Mouse (Mus musculus): ENCODE measurements around the gene Unc13d.

Gene Unc13d

GRCm38 (mm10) chr11:116075539-116076265 is 2.1 kb downstream of the Unc13d start:
- no peak for DNase-seq

GRCm38 (mm10) chr11:116074436-116074991 is 3.2 kb downstream of the Unc13d start:
- no peak for DNase-seq

GRCm38 (mm10) chr11:116072608-116073007 is 5.2 kb downstream of the Unc13d start:
- DNase-seq: no peak

- no peak for DNase-seq
Measured at GRCm38 (mm10) chr11:116071510-116071909, 6.3 kb downstream of the Unc13d start.

GRCm38 (mm10) chr11:116065345-116065744 is 12.4 kb downstream of the Unc13d start:
- no peak for DNase-seq

- DNase-seq: no peak
Measured at GRCm38 (mm10) chr11:116064187-116064867, 13.4 kb downstream of the Unc13d start.

- DNase-seq: no peak
Measured at GRCm38 (mm10) chr11:116063562-116063961, 14.2 kb downstream of the Unc13d start.

- no peak for DNase-seq
Measured at GRCm38 (mm10) chr11:116062521-116062920, 15.2 kb downstream of the Unc13d start.

- DNase-seq: peak; percentile 68
Measured at GRCm38 (mm10) chr11:116061641-116062415, 15.9 kb downstream of the Unc13d start.

- no peak for DNase-seq
Measured at GRCm38 (mm10) chr11:116060596-116060995, 17.2 kb downstream of the Unc13d start.

GRCm38 (mm10) chr11:116059691-116060025 is 18.1 kb downstream of the Unc13d start:
- no peak for DNase-seq

- no peak for DNase-seq
Measured at GRCm38 (mm10) chr11:116058868-116059690, 18.7 kb downstream of the Unc13d start.

- peak; percentile 62 for DNase-seq
Measured at GRCm38 (mm10) chr11:116058022-116058614, 19.6 kb downstream of the Unc13d start.

GRCm38 (mm10) chr11:116057237-116057881 is 20.4 kb downstream of the Unc13d start:
- DNase-seq: no peak

- DNase-seq: no peak
Measured at GRCm38 (mm10) chr11:116055873-116056272, 21.9 kb downstream of the Unc13d start.

- DNase-seq: no peak
Measured at GRCm38 (mm10) chr11:116053510-116054229, 24.1 kb downstream of the Unc13d start.

GRCm38 (mm10) chr11:116050196-116050595 is 27.6 kb downstream of the Unc13d start:
- no peak for DNase-seq

GRCm38 (mm10) chr11:116049610-116050009 is 28.2 kb downstream of the Unc13d start:
- DNase-seq: no peak

- DNase-seq: no peak
Measured at GRCm38 (mm10) chr11:116045173-116045572, 32.6 kb downstream of the Unc13d start.

GRCm38 (mm10) chr11:116043286-116043685 is 34.5 kb downstream of the Unc13d start:
- no peak for DNase-seq
